Mouse (Mus musculus) adrenal gland, postnatal 14 days (tissue): ENCODE results near the gene Selenos. TPM values are rescaled to one million over a fixed set of nuclear protein-coding genes. Genes with fewer than 3 reads are reported as not detected.
A peak's percentile ranks its signal among the peaks of the same experiment; 100 is the strongest.

Experiments
- DNase-seq: peaks from one replicate; pipeline ENCODE4 v3.0.0; 2021; ENCODE audit warnings: mixed read lengths
- total RNA-seq: library from RNA; stranded (reverse); gene quantifications from 2 replicates; pipeline ENCODE4 v1.2.3, GENCODE M21; 2021

Gene Selenos
- total RNA-seq, 1 experiment from 2014 or later, result 81.4 TPM

DNA sequence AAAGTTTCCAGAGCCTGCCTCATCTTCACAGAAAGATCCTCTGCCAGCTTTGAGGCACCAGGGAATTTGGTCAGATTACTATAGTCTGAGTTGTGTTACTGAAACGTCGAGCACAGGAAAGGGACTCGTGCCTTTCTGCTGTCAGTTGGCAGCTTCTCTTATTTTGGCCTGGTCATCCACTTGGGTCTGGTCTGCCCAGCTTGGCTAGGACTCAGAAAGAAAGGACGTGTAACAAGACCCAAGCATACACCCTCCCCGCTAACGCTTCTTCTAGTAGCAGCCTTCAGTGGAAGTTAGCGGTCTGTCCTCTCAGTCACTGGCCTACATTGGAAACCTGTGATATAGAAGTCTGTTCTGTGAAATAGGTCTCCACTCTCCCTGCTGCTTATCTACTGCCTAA lies 5.1 kb downstream of the Selenos start:
- no peak for DNase-seq

DNA sequence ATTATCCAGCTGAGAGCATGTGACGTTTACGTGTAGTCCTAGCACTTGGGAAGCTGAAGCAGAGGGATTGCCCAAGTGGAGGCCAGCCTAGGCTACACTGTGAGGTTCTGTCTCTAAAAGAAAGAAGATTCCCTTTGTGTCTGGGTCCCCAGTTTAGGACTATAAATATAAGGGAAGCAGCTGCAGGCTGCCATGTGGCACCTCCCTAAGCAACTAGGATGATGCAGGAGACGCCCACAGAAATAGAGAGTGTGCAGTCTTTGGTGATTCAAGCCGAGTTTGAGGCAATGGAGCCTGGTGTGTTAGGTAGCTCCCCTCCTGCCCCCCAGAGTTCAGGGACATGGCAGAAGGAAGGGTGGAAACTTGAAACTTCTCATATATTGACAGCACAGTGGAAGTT lies 8.2 kb downstream of the Selenos start:
- DNase-seq, result no peak

DNA sequence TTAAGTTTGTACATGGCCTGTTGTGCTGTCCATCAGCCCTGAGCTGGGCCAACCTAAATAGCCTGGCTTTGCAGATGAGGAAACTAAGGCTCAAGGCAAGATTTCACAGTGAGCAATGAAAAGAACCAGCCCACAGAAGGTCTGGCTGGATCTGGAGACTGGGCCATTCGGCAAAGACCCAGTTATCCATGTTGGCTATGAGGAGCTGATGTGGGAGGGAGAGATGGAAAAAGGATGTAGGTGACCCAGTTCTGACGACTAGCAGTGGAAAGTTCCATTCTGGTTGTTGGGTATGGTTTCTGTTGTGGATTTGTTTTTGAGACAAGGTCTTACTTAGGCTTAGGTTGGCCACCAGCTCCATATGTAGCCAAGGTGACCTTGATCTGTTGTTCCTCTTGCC lies 8.6 kb downstream of the Selenos start:
- no peak for DNase-seq

DNA sequence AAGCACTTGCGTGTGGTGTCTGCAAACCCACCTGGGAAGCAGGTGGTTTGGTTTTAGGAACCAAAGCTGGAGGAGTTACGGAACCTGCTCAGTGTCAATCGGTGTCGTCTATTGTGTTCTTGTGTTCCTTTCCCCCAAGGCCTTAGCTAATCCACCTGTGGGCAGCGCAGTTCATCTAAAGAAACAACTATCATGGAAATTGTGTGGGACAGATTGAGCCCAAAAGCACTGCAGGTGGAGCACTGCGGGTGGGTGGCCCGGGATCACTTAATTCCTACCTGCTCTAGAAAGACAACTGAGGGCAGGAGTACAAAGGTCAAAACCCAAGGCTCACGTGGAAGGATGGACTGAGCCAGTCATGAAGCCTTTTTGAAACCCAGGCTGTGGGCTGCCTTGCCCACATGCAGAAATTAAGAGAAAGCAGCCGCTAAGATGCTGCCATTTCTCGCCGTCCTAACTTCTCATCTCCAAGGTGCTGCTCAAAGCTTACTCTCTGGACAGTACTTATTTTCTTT lies 11.3 kb downstream of the Selenos start:
- no peak for DNase-seq

DNA sequence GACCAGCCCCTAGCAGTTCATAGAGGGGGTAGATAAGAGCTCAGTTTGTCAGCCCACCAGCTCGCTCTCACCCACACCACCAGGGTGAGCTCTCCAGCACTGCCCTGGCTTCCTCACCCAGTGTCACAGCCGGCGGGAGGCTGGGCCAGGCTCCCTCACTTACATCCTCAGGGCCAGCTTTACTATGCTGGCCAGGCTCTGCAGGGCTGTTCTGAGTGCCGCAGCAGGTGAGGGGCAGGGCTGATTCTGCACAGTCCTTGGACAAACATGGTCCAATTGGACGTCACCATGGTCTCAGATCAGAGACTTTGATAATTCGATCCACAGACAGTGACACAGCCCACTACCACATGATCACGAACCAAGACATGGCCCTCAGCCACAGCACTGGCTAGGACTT lies 12.1 kb downstream of the Selenos start:
- no peak for DNase-seq

DNA sequence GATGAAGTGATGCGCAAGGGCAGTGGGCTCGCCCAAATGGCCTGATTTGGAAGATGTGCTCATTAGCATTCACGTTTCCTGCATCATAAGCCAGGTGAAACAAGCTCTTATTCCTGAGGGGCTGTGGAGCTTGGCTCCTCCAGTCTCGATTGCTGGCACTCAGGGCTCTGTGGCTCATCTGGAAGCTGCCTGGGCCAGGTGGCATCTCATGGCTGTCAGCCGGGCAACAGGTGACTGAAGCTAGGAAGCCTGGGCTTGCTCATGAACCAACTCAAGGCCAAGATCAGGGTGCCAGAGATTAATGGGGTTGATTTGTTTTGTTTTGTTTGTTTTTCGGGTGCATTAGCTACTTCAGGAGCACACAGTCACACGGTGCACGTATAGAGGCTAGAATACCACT lies 13.2 kb downstream of the Selenos start:
- DNase-seq, result no peak

DNA sequence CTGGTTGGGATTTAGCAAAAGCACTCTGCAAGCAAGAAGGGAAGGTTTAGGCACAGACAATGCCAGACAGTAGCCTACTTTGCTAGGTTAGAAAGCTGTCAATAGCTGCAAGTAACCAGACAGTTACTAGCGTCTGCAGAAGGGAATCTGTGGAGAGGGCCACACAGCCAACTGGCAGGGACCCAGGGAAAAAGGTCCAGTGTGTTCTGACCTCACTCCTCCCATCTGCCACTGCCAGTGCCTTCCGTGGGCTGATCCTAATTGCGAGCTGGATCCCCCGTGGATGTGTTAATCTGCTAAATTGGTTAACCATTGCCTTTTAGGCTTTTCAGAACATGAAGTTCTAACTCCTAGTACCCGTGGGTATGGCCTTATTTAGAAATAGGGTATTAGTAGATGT lies 14.7 kb downstream of the Selenos start:
- peak; percentile 58 for DNase-seq

DNA sequence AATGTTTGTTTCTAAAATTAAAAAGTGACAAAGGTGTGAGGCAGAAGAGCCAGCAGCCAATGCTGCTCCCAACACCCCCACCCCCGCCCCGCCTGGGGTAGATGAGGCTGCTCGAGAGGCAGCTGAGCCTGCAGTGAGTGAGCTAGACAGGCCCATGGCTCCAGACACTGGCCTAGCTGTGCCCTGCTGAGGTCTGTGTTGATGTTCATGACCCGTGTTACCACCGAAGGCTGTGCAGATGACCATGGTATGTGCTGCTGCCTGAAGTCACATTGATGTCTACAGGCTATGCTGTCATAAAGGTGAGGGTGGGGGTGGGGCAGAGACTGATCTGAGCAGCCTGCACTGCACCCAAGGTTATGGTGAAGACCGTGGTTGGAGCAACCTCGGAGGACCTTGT lies 19.4 kb downstream of the Selenos start:
- no peak for DNase-seq

DNA sequence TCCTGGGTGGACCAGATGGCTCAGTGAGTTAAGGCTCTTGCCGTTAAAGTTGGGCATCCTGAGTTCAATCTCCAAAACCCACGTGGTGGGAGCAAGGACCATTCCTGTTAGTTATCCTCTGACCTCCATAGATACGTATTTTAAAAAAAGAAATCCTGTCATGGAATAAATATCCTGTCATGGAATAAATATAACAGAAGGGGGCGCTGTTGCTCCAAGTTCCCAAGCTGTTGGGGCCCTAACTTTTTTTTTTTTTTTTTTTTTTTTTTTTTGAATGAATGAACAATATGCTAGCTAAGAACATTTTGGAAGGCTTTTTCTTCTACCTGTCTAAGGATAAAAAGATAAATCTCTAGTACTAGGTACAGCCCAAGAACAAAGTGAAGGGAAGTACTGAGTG lies 22.4 kb downstream of the Selenos start:
- DNase-seq, result peak; percentile 59

DNA sequence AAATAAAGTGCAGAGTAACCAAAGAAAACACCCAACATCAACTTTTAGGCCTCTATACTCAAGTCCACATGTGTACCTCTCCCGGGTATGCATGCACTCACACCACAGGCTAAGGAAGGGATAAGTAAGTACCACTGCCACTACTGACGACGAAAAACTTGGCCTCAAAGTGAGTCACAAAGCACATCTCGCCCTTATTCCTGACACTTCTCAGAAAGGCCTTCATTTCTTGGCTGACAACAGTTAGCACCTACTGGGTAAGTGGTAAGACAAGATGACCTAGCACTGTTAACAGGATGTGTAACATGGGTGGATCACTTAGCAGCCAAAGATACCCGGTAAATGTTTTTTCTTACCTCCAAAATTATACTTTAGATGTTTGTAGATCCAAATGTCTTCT lies 25.1 kb downstream of the Selenos start:
- DNase-seq, result no peak

DNA sequence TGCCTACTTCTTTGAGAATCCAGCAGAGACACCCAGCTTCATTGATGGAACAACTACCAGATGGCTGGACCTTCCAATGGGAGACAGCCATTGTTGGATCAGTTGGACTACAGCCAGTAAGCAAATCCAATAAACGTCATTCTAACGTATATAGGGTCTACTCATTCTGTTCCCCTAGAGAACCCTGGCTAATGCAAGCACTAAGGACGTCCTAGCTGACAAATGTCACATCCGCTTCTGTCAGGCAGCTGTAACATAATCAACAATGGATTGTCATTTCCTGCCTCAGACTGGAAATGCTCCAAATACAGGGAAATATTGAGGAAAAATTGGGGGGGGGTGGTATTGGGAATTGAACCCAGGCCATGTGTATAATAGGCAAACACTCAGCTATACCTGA lies 26.3 kb downstream of the Selenos start:
- no peak for DNase-seq

DNA sequence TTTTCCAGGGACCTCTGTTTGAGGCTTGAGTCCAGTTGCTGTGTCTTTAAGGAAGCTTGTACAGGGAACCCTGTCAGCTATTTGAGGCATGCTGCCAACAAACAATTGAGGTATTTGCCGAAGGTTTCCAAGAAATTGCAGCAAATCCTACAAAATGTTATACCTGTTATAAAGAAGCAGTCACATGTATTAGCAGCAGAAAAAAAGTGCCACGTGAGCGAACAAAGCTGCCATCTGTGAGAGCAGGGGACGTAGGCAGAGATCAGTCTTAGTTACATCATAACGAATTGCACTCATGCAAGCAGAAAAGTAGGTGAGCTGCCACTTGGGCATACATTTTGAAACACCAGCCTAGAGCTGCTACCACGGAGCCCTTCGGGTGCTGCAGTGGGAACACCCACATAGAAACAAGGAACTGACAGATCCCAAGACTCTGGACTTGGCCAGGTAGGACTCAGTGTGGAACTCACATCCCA lies 27.2 kb downstream of the Selenos start:
- no peak for DNase-seq

DNA sequence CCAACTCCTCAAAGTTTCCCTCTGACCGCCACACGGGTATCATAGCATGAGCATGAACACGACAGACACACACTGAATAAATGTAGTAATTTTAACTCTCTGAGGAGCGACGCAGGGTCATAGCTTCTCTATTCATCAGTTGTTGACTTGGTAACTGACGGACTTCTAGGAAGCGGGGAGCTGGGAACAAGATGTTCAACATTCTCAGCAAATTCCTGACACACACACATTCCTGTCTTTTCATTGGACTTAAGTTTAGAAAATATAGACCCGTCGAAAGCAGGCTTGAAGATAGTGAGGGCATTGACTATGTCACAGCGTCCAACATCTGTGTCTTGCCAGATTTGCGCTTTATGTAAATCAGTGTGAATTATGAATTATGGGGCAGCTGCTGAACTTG lies 27.8 kb downstream of the Selenos start:
- DNase-seq, result no peak

DNA sequence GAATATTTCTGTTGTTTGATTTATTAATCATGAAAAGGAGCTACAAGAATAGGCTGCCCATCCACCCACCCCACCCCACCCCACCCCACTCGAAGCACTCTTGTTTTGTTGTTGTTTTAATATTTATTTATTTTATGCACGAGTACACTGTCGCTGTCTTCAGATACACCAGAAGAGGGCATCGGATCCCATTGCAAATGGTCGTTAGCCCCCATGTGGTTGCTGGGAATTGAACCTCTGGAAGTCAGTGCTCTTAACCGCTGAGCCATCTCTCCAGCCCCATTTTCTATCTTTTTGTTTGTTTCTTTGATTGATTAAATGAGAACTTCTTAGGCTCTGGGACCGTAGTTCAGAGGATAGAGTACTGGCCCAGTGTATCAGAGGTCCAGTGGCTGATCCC lies 28.5 kb downstream of the Selenos start:
- peak; percentile 33 for DNase-seq

DNA sequence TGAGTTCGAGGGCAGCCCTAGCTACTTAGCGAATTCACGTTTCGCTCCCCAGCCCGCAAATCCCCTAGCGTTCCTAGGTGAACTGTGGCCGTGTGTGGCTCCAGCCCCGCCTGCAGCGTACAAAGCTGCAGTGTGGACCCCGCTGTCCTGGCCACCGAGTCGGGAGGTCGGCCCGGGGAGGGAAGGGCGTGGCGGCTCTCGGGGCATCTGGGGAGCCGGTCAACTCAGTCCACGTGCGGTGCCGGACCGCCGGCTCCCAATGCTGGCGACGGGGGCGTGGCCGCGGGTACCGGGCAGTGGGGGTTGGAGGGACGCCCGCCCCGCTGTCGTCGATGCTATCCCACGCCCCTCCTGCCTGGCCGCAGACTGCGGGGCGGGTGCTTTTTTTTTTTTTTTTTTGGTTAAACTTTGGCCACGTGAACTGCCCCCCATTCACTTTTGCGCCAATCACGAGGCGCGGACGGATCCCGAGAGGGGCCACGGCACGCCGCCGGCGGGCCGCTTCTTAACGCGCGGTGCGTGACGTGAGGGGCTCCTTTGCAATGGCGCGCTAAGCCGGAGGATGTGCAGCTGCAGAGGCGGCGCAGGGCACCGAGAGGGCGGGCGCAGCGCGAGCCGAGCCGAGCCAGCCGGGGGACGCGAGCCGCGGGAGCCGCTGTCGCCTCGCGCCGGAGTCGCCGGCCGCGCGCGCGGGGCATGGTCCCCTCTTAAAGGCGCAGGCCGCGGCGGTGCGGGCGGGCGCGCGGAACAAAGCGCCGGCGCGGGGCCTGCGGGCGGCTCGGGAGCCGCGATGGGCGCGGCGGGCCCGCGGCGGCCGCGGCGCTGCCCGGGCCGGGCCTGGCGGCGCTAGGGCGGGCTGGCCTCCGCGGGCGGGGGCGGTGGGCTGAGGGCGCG lies 29.8 kb downstream of the Selenos start, which contains the start of gene Chsy1:
Gene Chsy1 (plus strand): TSS at position 555 of the 894 bp plus-strand sequence.
- DNase-seq, result peak; percentile 94

DNA sequence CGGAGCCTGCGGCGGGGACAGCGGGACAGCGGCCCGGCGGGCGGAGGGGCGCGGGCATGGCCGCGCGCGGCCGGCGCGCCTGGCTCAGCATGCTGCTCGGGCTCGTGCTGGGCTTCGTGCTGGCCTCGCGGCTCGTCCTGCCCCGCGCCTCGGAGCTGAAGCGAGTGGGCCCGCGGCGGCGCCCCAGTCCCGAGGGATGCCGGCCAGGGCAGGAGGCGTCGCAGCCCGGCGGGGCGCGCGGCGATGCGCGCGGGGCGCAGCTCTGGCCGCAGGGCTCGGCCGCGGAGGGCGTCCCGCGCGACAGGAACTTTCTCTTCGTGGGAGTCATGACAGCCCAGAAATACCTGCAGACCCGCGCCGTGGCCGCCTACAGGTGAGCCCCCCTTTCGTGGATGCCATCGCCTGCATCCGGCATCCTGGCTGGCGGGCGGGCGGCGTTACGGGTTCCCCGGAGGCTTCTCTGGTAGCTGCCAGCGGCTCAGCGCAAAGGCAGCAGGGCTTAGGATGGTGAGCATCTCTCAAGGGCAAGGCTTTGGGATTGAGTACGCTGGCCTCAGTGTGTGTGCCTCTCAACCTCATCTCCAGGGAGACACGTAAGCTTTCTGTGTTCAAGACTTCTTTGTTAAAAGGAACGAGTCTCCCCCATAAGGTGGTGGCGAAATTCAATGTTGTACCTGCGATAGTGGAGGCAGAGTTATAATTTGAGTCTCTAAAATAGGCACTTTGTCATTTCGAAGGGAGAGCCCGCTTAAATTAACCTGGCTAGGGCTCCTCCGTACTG lies 30.6 kb downstream of the Selenos start:
- peak; percentile 64 for DNase-seq

DNA sequence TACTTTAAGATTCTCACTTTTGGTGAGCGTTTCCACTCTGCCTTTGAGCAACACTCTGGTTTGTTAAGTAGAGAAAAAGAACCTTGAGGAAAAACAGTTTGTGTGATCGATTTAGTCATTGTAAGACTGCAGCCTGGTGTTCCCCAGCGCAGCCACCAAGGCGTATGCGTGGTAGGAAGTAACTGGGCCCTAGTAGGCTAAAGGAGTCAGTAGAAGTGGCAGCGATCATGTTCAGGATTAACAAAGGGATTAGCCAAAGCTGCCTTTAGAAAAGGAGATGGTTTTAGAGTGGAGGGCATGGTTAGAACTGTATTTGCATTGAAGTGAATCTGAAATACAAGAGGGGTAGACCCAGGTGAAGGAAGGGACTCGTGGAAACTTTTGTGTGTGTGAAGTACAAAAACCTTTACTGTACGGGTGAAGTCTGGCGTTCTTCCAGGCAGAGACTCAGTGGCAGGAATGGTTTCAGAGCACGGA lies 31.2 kb downstream of the Selenos start:
- no peak for DNase-seq

DNA sequence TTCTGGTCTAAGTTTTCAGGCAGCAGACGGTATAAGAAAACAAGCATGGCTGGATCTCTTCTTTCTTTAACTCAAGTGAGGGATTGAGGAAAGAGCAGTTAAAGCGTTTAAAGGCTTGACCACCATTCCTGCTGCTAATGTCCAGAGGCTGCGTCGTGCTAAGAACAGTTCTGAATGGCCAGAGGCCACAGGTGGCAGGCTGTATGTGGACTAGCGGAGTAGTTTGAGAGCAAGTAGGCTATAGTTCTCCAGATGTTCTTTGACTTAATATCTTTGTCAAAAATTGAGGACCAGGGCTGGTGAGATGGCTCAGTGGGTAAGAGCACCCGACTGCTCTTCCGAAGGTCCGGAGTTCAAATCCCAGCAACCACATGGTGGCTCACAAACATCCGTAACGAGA lies 31.8 kb downstream of the Selenos start:
- no peak for DNase-seq

DNA sequence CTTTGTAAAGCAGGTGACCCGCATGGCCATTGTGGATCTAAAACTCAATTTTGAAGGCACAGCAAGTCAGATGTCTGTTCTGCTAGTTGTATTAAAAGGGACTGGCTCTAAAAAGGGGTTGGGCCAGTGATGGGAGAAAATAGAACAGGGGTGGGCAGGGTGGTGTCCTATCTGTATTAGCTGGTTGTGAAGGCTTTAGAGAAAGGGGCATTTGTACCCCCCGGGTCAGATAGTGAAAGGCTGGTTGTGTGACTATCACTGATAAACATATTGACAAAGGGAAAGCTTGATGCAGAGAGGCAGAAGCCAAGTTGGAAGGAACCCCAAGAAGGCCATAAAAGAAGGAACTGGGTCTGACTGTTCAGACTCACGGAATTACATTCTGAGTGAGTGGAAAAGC lies 34.1 kb downstream of the Selenos start:
- DNase-seq, result no peak

DNA sequence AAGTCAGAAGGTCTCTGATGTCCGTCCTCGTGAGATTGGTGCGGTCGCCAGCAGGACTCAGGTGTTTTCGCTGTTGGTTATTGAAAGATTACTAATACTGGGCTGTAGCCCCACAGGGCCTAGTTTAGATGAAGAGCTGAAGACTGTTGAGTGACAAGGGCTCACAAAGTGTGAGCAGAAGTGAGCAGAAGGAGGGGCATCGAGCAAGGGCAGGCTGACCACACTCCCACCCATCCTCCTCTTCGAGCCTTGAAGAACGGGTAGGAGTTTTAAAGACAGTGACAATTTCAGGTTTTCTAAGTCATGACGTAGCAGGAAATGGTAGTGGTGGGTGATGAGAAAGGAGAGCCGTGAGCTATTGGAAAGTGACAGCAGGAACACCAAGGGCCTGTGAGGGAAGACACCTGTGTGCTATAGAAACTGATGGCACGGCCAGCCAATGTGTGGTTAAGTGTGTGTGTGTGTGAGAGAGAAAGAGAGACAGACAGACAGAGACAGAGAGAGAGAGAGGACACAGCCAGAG lies 36.4 kb downstream of the Selenos start:
- no peak for DNase-seq

DNA sequence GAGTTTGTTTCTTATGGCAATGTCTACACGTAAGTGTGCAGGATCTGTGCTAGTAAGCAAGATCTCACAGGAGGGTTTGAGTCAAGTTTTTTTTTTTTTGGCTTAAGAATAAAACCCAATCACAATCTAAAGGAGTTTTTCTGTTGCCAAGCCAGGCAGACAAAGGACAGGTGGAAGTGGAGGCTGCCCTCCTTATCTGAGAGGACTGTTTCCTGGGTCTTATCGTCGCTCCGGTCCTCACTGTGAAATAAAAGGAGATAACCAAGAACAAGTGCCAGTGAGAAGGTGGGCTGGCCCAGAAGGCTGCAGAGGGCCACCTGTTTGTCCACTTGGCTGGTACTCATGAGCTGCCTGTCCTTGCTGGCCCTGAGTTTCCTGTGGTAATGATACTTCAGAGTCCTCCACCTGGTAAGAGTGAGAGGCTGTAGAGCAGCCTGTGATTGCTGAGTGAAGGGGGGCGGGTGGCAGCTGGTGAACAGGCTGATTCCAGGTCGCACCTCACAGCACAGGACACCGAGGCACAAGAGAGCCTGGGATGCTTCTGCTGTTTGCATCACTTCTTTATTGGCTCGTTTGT lies 37.5 kb downstream of the Selenos start:
- DNase-seq, result no peak

DNA sequence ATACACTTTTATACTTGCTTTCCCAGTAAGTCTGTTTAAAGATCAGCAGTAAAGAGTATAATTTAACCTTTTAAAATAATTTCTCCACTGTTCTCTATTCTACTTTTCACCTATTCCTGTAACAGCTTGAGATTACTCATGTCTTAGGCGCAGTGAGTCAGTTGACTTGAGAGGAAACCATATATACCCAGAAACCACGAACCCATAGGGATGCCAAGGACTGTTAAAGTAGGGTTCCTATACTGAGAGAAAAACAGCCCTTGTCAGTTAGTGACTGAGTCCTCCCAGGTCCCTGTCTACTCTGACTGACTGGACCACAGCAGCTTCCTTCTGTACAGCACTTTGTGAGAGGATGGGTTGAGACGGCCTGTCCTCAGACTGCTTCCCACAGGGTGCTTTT lies 38.6 kb downstream of the Selenos start:
- no peak for DNase-seq
